Mouse (Mus musculus) T-helper 1 cell (primary cell): ENCODE measurements at regions not wholly inside any gene's neighbourhood (a gene's known extent, or its start where the extent isn't known, plus 50 kb on each side); places are given as distances from the start of the nearest gene placed in this dataset.
"Not testable (repeated sequence)": the region's sequence is repeated elsewhere in the genome, so short reads cannot be mapped to it uniquely, and the experiment has no call there.

Experiments used
- in situ Hi-C: fragments of 300-600 bp; cut with MboI, MseI; formaldehyde crosslinking; loops from one replicate; pipeline ENCODE4 v1.15.1; 2025; ENCODE audit warnings: high pct_unique_total_duplicates

DNA sequence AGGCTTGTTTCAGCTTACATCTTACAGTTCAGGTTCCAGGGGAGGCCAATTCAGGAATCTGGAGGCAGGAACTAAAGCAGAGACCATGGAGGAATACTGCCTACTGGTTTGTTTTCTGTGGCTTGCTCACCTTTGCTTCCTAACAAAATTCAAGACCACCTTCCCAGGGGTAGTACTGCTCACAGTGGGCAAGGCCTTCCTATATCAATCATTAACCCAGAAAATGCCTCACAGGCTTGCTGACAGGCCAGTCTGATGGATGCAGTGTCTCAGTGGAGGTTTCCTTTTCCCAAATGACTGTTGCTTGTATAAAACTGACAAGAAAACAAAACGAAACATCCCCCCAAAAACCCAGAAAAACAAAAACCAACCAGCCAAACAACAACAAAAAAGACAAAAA, 95.8 kb upstream of the Klf13 start:
- in situ Hi-C loops: no loop called here

DNA sequence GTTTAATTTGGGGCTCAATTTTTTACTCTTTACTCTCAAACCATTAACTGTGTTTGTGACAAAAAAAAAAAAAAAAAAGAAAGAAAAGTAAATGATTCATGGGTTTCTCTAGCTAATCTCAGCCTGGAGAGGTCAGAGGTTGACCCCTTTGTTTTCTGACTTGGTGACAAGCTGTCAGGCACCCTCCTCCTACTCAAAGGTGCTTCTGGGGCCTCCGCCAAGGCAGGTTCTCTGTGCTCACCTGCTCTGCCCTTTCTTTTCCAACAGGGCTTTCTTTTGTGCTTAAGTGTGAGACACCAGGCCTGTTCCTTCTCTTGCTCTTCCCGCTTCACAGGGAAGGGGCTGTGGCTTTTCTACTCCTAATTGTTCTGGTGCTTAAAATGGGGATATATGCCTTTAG, 94.7 kb upstream of the Klf13 start:
- in situ Hi-C loops: no loop called here

DNA sequence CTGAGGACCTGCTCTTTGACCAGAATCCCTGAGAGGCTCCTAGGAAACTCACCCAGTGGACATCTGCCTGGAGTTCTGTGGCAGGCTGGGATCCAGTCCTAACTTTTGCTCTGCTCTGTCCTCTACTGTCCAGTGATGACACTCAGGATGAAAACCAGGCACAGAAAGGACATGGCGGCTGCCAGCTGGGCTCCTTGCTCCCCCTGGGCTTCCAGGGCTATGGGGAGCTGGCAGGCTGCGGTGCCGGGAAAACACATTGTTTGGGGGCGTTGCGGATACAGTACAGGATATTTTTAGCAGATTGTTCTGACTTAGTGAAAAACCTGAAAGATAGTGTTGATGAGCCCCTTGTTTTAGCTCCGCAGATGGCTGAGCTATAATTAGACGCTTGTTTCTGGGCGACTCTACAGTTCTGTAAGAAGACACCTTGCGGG, 94.2 kb upstream of the Klf13 start:
- in situ Hi-C loops: no loop called here

GRCm38 (mm10) chr7:64030650-64031049, 91.9 kb upstream of the Klf13 start:
- in situ Hi-C loops: no loop called here

- in situ Hi-C loops: no loop called here
These were observed 88.4 kb upstream of the Klf13 start for GRCm38 (mm10) chr7:64027100-64027499.

DNA sequence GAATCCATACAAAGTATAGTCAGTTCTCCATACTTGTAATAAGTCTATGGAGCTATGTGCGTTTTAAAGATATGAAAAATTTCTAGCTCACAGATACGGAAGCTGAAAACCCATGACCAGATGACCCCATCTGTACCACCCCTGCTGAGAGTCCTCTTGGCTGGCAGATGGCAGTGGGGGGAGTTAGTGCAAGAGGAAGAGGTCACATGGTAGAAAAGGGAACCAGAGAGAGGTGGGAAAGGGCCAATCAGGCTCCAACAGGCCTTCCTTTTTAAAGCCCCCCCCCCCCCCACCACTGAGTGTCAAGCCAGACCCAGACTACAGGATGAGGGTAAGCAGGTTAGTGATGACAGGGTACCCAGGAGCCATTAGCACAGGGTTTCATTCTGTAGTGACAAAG, 86.4 kb upstream of the Klf13 start:
- in situ Hi-C loops: no loop called here

GRCm38 (mm10) chr7:64024253-64024652, 85.5 kb upstream of the Klf13 start:
- in situ Hi-C loops: no loop called here

DNA sequence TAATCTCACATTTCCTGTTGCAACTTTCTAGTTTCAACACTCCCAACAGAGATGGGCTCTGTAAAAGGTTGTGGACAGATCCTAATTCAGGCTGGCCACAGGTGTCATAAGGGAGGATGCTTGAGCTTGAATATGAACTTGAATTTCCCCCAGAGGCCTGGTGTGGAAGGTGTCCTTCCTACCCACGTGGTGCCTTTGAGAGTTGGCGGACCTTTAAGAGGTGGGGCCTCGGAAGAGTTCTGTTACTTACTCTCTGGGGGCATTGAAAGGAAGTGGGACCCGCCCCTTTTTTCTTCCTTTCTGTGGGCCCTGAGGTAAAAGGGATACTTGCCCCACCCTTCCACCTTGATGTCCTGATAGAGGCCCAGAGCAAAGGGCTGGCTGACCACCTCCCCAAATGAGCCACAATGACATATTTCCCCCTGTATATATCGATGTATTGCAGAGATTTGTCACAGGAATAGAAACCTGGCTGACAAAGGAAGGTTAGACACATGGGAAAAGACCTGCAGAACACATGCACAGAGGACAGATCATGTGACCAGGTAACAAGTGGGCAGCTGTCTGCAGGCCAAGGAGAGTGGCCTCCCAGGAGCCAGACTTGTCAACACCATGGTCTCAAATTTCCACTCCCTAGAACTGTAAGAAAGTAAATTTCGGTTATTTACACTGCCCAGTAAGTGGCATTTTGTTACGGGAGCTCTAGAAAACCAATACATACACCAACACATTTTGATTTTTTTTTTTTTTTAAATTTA, 84.2 kb upstream of the Klf13 start:
- in situ Hi-C loops: no loop called here

GRCm38 (mm10) chr7:64021241-64022108, 82.8 kb upstream of the Klf13 start:
- in situ Hi-C loops: no loop called here

- in situ Hi-C loops: no loop called here
These were observed 79.4 kb upstream of the Klf13 start for GRCm38 (mm10) chr7:64018107-64018506.

GRCm38 (mm10) chr7:64016874-64017273, 78.2 kb upstream of the Klf13 start:
- in situ Hi-C loops: no loop called here

- in situ Hi-C loops: not testable (repeated sequence)
These were observed 76.4 kb upstream of the Klf13 start for GRCm38 (mm10) chr7:64015136-64015535.

DNA sequence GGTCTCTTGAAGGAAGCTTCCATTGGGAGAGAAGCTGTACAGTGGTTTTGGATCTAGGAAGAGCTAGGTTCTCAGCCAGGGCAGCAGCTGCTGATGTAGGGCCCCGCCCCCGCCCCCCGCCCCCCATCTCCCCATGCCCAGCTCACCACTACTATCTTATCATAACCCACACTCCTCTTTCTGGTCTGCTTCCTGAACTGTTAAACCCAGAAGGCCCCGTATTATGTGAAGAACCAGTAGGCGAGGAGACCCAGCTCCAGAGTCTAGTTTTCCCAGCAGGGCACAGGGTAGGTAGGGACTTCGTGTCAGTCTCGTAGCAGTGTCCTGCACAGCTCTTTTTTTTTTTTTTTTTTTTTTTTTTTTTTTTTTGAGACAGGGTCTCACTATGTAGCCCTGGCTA, 75.5 kb upstream of the Klf13 start:
- in situ Hi-C loops: no loop called here

GRCm38 (mm10) chr7:64013023-64013547, 74.4 kb upstream of the Klf13 start:
- in situ Hi-C loops: no loop called here

DNA sequence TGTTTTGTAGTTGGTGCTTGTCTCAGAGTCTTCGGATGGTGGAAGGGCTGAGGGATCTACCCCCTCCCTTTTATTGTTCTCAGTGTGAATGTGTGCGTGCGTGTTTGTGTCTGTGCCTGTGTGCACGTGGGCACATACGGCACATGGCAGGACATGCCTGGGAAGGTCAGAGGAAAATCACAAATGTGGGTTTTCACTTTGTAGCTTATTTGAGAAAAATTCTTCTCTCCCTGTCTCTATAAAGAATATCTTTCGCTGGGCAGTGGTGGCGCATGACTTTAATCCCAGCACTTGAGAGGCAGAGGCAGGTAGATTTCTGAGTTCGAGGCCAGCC, 73.5 kb upstream of the Klf13 start:
- in situ Hi-C loops: no loop called here

GRCm38 (mm10) chr7:64011563-64012267, 73.0 kb upstream of the Klf13 start:
- in situ Hi-C loops: no loop called here

DNA sequence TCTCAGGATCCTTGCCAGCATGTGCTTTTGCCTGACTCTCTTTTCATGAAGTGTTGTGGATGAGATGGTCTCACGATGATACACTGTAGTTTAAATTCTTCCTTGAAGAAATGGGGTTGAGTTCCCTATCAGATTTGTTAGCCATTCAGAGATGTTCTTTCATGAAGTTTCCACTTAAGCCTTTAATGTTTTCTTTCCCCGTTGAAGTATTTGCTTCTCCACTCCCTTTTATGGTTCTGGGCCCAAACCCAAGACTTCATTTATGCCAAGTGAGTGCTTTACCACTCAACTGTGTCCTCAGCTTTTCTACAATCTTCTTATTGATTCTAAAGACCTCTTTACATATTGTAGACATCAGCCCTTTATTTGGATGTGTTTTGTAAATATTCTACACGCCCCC, 71.9 kb upstream of the Klf13 start:
- in situ Hi-C loops: no loop called here

- in situ Hi-C loops: no loop called here
These were observed 69.1 kb upstream of the Klf13 start for GRCm38 (mm10) chr7:64007766-64008165.

GRCm38 (mm10) chr7:64006935-64007334, 68.2 kb upstream of the Klf13 start:
- in situ Hi-C loops: no loop called here

GRCm38 (mm10) chr7:64005765-64006164, 67.0 kb upstream of the Klf13 start:
- in situ Hi-C loops: no loop called here

DNA sequence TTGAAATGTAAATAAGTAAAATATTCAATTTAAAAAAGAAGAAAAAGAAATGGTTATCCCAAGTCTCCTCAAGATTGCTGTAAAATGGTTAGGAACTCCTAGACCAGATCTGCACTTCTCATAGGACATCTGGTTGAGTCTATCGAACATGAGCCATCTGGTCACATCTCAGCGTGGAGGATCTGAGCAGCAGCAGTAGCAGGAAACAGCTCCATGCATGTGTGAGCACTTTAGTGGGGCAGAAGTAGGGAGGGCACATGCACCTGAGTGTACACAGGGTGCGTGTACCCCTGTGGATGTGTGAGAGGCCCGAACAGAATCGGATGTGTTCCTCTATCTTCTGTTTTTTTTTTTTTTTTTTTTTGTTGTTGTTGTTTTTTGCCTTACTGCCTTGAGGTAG, 65.2 kb upstream of the Klf13 start:
- in situ Hi-C loops: loop anchor here (5.0 kb wide), 2 partner anchors 62 to 252 kb away; no protein-coding TSS in a partner anchor

DNA sequence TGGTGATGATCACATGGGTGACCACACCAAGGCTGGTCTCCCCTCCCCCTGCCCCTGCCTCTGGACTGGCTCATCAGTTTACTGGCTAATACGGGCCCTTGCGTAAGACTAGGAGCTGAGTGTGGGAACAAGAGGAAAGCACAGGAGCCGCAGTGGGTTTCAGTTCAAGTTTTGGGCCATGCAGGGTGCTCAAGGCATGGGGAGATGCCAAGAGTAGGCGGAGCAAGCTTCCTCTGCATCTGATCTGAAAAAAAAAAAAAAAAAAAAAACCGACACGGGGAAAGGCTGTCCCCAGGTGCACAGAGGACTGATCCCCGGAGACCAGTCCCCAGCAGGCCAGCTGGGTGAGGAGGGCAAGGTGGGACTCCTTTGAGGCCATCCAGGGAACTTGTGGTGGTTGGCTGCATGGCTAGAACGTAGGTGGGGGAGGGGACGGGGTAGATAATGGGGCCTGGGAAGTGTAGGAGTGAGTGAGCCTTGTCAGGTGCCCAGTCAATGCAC, 62.9 kb upstream of the Klf13 start:
- in situ Hi-C loops: loop anchor here (5.0 kb wide), 2 partner anchors 59 to 249 kb away; no protein-coding TSS in a partner anchor
